Mouse (Mus musculus): Measurements from ENCODE around the gene Kntc1.

DNA sequence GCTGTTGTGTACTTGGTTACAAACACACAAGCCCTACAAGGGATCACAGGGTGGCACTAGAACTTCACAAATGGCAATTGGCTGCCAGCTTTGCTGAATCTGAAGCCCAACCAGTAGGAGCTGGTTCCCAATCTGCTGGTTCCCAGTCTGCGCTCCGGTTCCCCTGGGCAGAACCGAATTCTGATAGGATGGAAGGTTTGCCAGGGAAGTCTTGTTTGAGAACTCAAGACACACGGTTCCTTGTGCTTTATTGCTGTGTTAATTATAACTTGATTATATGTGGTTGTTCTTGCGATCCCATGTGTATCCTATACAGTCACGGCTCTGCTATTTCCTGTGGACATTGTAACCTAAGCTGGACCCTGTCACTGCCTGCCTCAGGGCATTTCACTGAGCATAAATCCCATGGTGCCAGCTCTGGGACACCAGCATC is 78.2 kb downstream of the Kntc1 start:
- no peak for TF ChIP-seq CTCF (IDR thresholded peaks at IDR 0.05; ENCODE audit: low read depth, low read length)
- TF ChIP-seq POLR2A (IDR thresholded peaks at IDR 0.05; ENCODE audit: insufficient read depth, low read length): no peak

All from ES-Bruce4 (cell line).